Mouse (Mus musculus): ENCODE results near the gene Cxcl5.

Cxcl5 gene

GRCm38 (mm10) chr5:90771369-90771768 lies 12.2 kb downstream of the Cxcl5 start:
- no peak for TF ChIP-seq GATA4 (IDR thresholded peaks at IDR 0.05; ENCODE audit: insufficient replicate concordance, low read length)

GRCm38 (mm10) chr5:90771880-90772653 lies 12.9 kb downstream of the Cxcl5 start, which contains the start of gene Pf4:
Gene Pf4, plus strand, starts transcription at chr5:90772435.
- TF ChIP-seq GATA4 (IDR thresholded peaks at IDR 0.05; ENCODE audit: insufficient replicate concordance, low read length), result peak; percentile 91

- no peak for TF ChIP-seq GATA4 (IDR thresholded peaks at IDR 0.05; ENCODE audit: insufficient replicate concordance, low read length)
Observed at GRCm38 (mm10) chr5:90775562-90775961, 16.4 kb downstream of the Cxcl5 start.

GRCm38 (mm10) chr5:90777621-90778020 lies 18.5 kb downstream of the Cxcl5 start:
- TF ChIP-seq GATA4 (IDR thresholded peaks at IDR 0.05; ENCODE audit: insufficient replicate concordance, low read length), result no peak

- TF ChIP-seq GATA4 (IDR thresholded peaks at IDR 0.05; ENCODE audit: insufficient replicate concordance, low read length), result no peak
Observed at GRCm38 (mm10) chr5:90778856-90779255, 19.7 kb downstream of the Cxcl5 start.

- no peak for TF ChIP-seq GATA4 (IDR thresholded peaks at IDR 0.05; ENCODE audit: insufficient replicate concordance, low read length)
Observed at GRCm38 (mm10) chr5:90783697-90784096, 24.5 kb downstream of the Cxcl5 start.

GRCm38 (mm10) chr5:90785659-90786588 lies 26.8 kb downstream of the Cxcl5 start, which contains the start of gene Cxcl3:
Gene Cxcl3, plus strand, starts transcription at chr5:90786103.
- TF ChIP-seq GATA4 (IDR thresholded peaks at IDR 0.05; ENCODE audit: insufficient replicate concordance, low read length), result no peak

GRCm38 (mm10) chr5:90788114-90788513 lies 29.0 kb downstream of the Cxcl5 start:
- TF ChIP-seq GATA4 (IDR thresholded peaks at IDR 0.05; ENCODE audit: insufficient replicate concordance, low read length), result no peak

GRCm38 (mm10) chr5:90789306-90790073 lies 30.3 kb downstream of the Cxcl5 start:
- 0 out of 2 replicates have a peak, but pooled peaks have one; percentile 18 for TF ChIP-seq GATA4 (IDR thresholded peaks at IDR 0.05; ENCODE audit: insufficient replicate concordance, low read length)

- no peak for TF ChIP-seq GATA4 (IDR thresholded peaks at IDR 0.05; ENCODE audit: insufficient replicate concordance, low read length)
Observed at GRCm38 (mm10) chr5:90790074-90790502, 30.9 kb downstream of the Cxcl5 start.

GRCm38 (mm10) chr5:90794195-90794625 lies 35.0 kb downstream of the Cxcl5 start, which contains the start of gene Cxcl15:
Gene Cxcl15, plus strand, starts transcription at chr5:90794534.
- TF ChIP-seq GATA4 (IDR thresholded peaks at IDR 0.05; ENCODE audit: insufficient replicate concordance, low read length), result no peak

GRCm38 (mm10) chr5:90804574-90804973 lies 45.4 kb downstream of the Cxcl5 start:
- no peak for TF ChIP-seq GATA4 (IDR thresholded peaks at IDR 0.05; ENCODE audit: insufficient replicate concordance, low read length)

- TF ChIP-seq GATA4 (IDR thresholded peaks at IDR 0.05; ENCODE audit: insufficient replicate concordance, low read length), result no peak
Observed at GRCm38 (mm10) chr5:90806050-90806449, 46.9 kb downstream of the Cxcl5 start.

- TF ChIP-seq GATA4 (IDR thresholded peaks at IDR 0.05; ENCODE audit: insufficient replicate concordance, low read length), result no peak
Observed at GRCm38 (mm10) chr5:90807176-90807950, 48.2 kb downstream of the Cxcl5 start.
